Mouse (Mus musculus): ENCODE measurements around the gene Jpt2.

DNA sequence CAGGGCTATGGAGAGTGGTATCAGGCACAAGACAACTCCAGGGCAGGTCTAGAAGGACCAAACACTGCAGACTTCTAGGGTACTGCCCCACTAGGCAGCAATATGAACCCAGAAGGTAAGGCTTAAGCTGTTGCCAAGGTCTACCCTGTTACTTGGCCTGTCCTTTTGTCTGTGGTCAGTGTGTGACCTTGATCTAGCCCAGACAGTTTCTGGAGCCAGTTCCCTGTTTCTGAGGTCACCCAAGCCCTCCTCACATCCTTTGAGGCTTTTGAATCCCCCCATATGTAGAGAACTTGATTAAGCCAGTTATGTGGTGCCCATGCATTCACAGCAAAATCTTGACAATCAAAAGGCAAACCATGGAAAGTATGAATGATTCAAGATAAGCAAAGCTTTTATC is 24.8 kb downstream of the Jpt2 start:
- TF ChIP-seq EP300 (IDR thresholded peaks at IDR 0.05; ENCODE audit: insufficient read depth, low read depth, low read length): no peak
- TF ChIP-seq POLR2A (IDR thresholded peaks at IDR 0.05; ENCODE audit: insufficient read depth, low read length): no peak
- no peak for TF ChIP-seq CTCF (IDR thresholded peaks at IDR 0.05; ENCODE audit: low read depth, low read length)

Measured in ES-Bruce4 (cell line).